Mouse (Mus musculus) brain, embryonic 14.5 days (tissue): ENCODE data around the gene Sec22b. TPM values are rescaled to one million over a fixed set of nuclear protein-coding genes. Genes with fewer than 3 reads are reported as not detected.

Source experiments
- DNase-seq: peaks from one replicate; pipeline ENCODE4 v3.0.0-alpha.2; 2011; ENCODE audit warnings: low read depth
- CTCF ChIP-seq: fragments of 200-500 bp; IDR thresholded peaks from 2 replicates; pipeline ENCODE4 v1.5.1; 2012; ENCODE audit warnings: inconsistent platforms, mild to moderate bottlenecking, moderate library complexity, borderline replicate concordance; ENCODE audit not compliant: insufficient read depth, insufficient read length; ENCODE audit errors: extremely low read depth
- POLR2A ChIP-seq: fragments of 200-500 bp; IDR thresholded peaks from 2 replicates; pipeline ENCODE4 v1.6.1; 2012; ENCODE audit warnings: mild to moderate bottlenecking, inconsistent platforms, borderline replicate concordance; ENCODE audit not compliant: poor library complexity, insufficient read depth, insufficient read length, severe bottlenecking; ENCODE audit errors: extremely low read depth
- polyA plus RNA-seq: library from polyadenylated mRNA; depleted of rRNA; stranded (reverse); fragments of >200 nt; gene quantifications from 2 replicates; pipeline ENCODE4 v1.2.3, GENCODE M21; 2012; rRNA removed

Sec22b gene
- polyA plus RNA-seq, 1 experiment = 53.4 TPM

DNA sequence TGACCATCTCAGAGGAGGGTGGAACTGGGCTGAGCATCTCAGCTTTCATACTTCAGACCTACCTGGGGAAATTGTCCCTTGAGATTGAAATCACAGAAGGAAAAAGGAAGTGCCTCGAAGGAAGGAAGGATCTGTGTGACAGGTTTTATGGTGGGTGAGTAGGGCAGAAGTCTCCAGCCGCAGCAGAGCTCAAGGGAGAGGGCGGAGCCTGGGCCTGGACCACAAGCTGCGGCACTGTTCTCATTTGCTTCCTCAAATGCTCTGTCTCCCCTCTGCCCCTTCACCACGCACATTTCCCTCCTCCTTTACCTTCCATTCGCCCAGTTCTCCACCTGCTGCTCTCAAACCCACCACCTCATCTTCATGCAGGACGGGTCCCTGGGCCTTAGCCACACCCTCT is 70.1 kb downstream of the Sec22b start:
- no peak for TF ChIP-seq CTCF
- TF ChIP-seq POLR2A = no peak
- no peak for DNase-seq

GRCm38 (mm10) chr3:97972200-97972599 is 71.2 kb downstream of the Sec22b start:
- DNase-seq = no peak
- TF ChIP-seq CTCF = no peak
- TF ChIP-seq POLR2A = no peak

- TF ChIP-seq POLR2A (no peak), CTCF (no peak)
- DNase-seq = no peak
Measured at GRCm38 (mm10) chr3:97972707-97973106, 71.7 kb downstream of the Sec22b start.

Other genes starting within 250 kb of the Sec22b start
- 17.3 and 18.4 TPM in 2 replicates for gene Prkab2, start 243.0 kb upstream of the Sec22b start, polyA plus RNA-seq
- not detected in 2 replicates for gene Gm17651, start 226.5 kb upstream of the Sec22b start, polyA plus RNA-seq
- 44.3 and 69.0 TPM in 2 replicates for gene Pde4dip, start 12.5 kb upstream of the Sec22b start, polyA plus RNA-seq
- gene Notch2, start 112.3 kb downstream of the Sec22b start, polyA plus RNA-seq = 15.5 and 18.2 TPM in 2 replicates